Comparison of ENCODE assay signal across 8 mouse cellular contexts in the genomic region with DNA sequence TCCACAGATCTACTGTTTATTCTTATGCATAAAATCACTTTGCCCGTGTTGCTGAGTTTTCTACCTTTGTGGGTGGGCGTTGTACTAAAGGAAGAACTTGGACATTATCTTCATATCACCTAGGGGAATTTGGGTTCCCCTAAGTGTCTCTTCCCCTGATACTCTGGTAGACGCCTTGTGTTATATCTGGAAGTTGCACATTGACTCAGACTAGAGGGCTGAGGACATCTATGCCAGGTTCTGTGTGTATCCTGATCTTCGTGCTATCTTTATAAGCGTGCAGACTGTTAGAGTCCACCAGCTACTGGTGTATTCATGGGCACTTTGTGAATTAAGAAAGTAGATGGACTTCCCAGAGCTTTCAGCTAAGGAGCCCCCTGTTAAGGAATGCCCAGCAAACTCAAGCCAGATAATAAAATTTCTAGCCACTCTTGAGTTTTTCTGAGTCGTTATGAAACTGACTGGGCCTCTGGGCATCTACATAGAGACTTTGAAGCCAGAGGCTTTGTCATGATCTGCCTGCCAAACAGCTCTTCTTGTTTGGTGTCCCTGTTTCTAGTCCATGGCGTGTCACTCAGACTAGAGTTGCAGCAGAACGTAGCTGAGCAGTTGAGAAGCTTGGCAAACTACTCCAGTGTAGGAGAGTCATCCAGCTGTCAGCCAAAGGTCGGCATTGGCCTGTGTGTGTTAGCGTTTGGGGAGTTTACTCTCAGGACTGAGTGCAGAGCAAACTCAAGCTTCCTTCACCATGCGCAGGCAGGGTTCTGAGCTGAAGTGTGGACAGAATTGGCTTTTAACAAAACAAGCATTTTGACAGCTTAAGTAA. TPM values are rescaled to one million over a fixed set of nuclear protein-coding genes. Genes with fewer than 3 reads are reported as not detected.
DNase-seq lines count a peak whose midpoint lies in the region; ATAC-seq and TF ChIP-seq lines count a peak whose summit lies in the region.

No protein-coding gene starts in this region.

- H3K27me3 ChIP-seq in midbrain, postnatal 0 days (ENCODE audit: insufficient read depth, low read length), result no peaks in the 10 kb centered on the region
- no peaks in the 10 kb centered on the region for H3K27me3 ChIP-seq in midbrain, embryonic 13.5 days
- H3K27me3 ChIP-seq in heart, embryonic 16.5 days (ENCODE audit: control insufficient read depth, insufficient read depth, low read length), result no peaks in the 10 kb centered on the region
- no peaks in the 10 kb centered on the region for H3K27me3 ChIP-seq in liver, embryonic 11.5 days (replicated peaks; ENCODE audit: control insufficient read depth, insufficient read depth, low read length)
- no peaks in the 10 kb centered on the region for H3K27me3 ChIP-seq in forebrain, embryonic 16.5 days (replicated peaks; ENCODE audit: control insufficient read depth, insufficient read depth, low read length)
- no peaks in the 10 kb centered on the region for H3K27me3 ChIP-seq in hindbrain, embryonic 12.5 days

- no peak overlapping the region for H3K9ac ChIP-seq in midbrain, postnatal 0 days (replicated peaks; ENCODE audit: low read length, poor library complexity, severe bottlenecking)
- no peak overlapping the region for H3K9ac ChIP-seq in midbrain, embryonic 13.5 days (replicated peaks)
- peak overlapping the region; percentile 0; the same call in 1 of the 2 replicates for H3K9ac ChIP-seq in heart, embryonic 16.5 days (ENCODE audit: low read length)
- no peak overlapping the region for H3K9ac ChIP-seq in liver, embryonic 11.5 days (ENCODE audit: low read depth, low read length)
- H3K9ac ChIP-seq in forebrain, embryonic 16.5 days (replicated peaks; ENCODE audit: low read depth, low read length), result no peak overlapping the region
- H3K9ac ChIP-seq in hindbrain, embryonic 12.5 days, result no peak overlapping the region

- no peak overlapping the region for H3K4me2 ChIP-seq in midbrain, postnatal 0 days (ENCODE audit: low read depth, low read length, poor library complexity, severe bottlenecking)
- no peak overlapping the region for H3K4me2 ChIP-seq in midbrain, embryonic 13.5 days (replicated peaks)
- peak overlapping the region; percentile 49 for H3K4me2 ChIP-seq in heart, embryonic 16.5 days (ENCODE audit: low read depth, low read length)
- peak overlapping the region; percentile 45 for H3K4me2 ChIP-seq in liver, embryonic 11.5 days
- no peak overlapping the region for H3K4me2 ChIP-seq in forebrain, embryonic 16.5 days (ENCODE audit: low read length)
- H3K4me2 ChIP-seq in hindbrain, embryonic 12.5 days (replicated peaks), result no peak overlapping the region

- H3K36me3 ChIP-seq in midbrain, postnatal 0 days (ENCODE audit: insufficient read depth, low read length), result no peaks in the 10 kb centered on the region
- no peaks in the 10 kb centered on the region for H3K36me3 ChIP-seq in midbrain, embryonic 13.5 days
- no peaks in the 10 kb centered on the region for H3K36me3 ChIP-seq in heart, embryonic 16.5 days (ENCODE audit: control insufficient read depth, insufficient read depth)
- no peaks in the 10 kb centered on the region for H3K36me3 ChIP-seq in liver, embryonic 11.5 days (ENCODE audit: control insufficient read depth, insufficient read depth, low read length)
- H3K36me3 ChIP-seq in forebrain, embryonic 16.5 days (ENCODE audit: control insufficient read depth, insufficient read depth), result no peaks in the 10 kb centered on the region
- H3K36me3 ChIP-seq in hindbrain, embryonic 12.5 days, result no peaks in the 10 kb centered on the region

- WGBS in midbrain, postnatal 0 days, result 79% methylated on average over 11 of the region's 11 CpGs
- 88% methylated on average over 11 of the region's 11 CpGs for WGBS in midbrain, embryonic 13.5 days
- WGBS in heart, embryonic 16.5 days, result 43% methylated on average over 11 of the region's 11 CpGs
- WGBS in liver, embryonic 11.5 days, result 55% methylated on average over 11 of the region's 11 CpGs
- 87% methylated on average over 11 of the region's 11 CpGs for WGBS in forebrain, embryonic 16.5 days
- WGBS in hindbrain, embryonic 12.5 days, result 90% methylated on average over 11 of the region's 11 CpGs

- ATAC-seq in midbrain, postnatal 0 days (ENCODE audit: low FRiP score), result no peak
- no peak for ATAC-seq in midbrain, embryonic 13.5 days
- ATAC-seq in heart, embryonic 16.5 days (replicated peaks; ENCODE audit: extremely low read depth, insufficient read depth, low FRiP score), result no peak; the same call in 1 of the 2 replicates
- ATAC-seq in liver, embryonic 11.5 days (replicated peaks; ENCODE audit: low FRiP score), result peak; percentile 79
- ATAC-seq in forebrain, embryonic 16.5 days, result no peak
- ATAC-seq in hindbrain, embryonic 12.5 days (ENCODE audit: low FRiP score), result no peak

- peaks cover 12% of the 10 kb centered on the region for H3K4me1 ChIP-seq in midbrain, postnatal 0 days (ENCODE audit: insufficient read depth, low read length)
- peaks cover 24% of the 10 kb centered on the region for H3K4me1 ChIP-seq in midbrain, embryonic 13.5 days (replicated peaks)
- peaks cover 40% of the 10 kb centered on the region for H3K4me1 ChIP-seq in heart, embryonic 16.5 days (ENCODE audit: control insufficient read depth, insufficient read depth, low read length)
- peaks cover 37% of the 10 kb centered on the region for H3K4me1 ChIP-seq in liver, embryonic 11.5 days (replicated peaks; ENCODE audit: control insufficient read depth, insufficient read depth, low read length)
- peaks cover 16% of the 10 kb centered on the region for H3K4me1 ChIP-seq in forebrain, embryonic 16.5 days (replicated peaks; ENCODE audit: control insufficient read depth, insufficient read depth, low read length)
- peaks cover 18% of the 10 kb centered on the region for H3K4me1 ChIP-seq in hindbrain, embryonic 12.5 days

- no peaks in the 10 kb centered on the region for H3K9me3 ChIP-seq in midbrain, postnatal 0 days (ENCODE audit: low read length)
- no peaks in the 10 kb centered on the region for H3K9me3 ChIP-seq in midbrain, embryonic 13.5 days
- H3K9me3 ChIP-seq in heart, embryonic 16.5 days (replicated peaks; ENCODE audit: control insufficient read depth, low read length), result no peaks in the 10 kb centered on the region
- no peaks in the 10 kb centered on the region for H3K9me3 ChIP-seq in liver, embryonic 11.5 days (ENCODE audit: control insufficient read depth, low read length)
- no peaks in the 10 kb centered on the region for H3K9me3 ChIP-seq in forebrain, embryonic 16.5 days (ENCODE audit: control insufficient read depth, low read length)
- H3K9me3 ChIP-seq in hindbrain, embryonic 12.5 days (replicated peaks), result no peaks in the 10 kb centered on the region

- H3K27ac ChIP-seq in midbrain, postnatal 0 days (ENCODE audit: low read depth, low read length), result no peak overlapping the region
- no peak overlapping the region for H3K27ac ChIP-seq in midbrain, embryonic 13.5 days
- peak overlapping the region; percentile 76 for H3K27ac ChIP-seq in heart, embryonic 16.5 days (ENCODE audit: low read length)
- H3K27ac ChIP-seq in liver, embryonic 11.5 days (ENCODE audit: low read depth, low read length), result peak overlapping the region; percentile 22
- H3K27ac ChIP-seq in forebrain, embryonic 16.5 days (ENCODE audit: low read length), result no peak overlapping the region
- no peak overlapping the region for H3K27ac ChIP-seq in hindbrain, embryonic 12.5 days

- no peak overlapping the region for H3K4me3 ChIP-seq in midbrain, postnatal 0 days (ENCODE audit: low read depth, low read length)
- no peak overlapping the region for H3K4me3 ChIP-seq in midbrain, embryonic 13.5 days (replicated peaks)
- 0 out of 2 replicates have a peak overlapping the region, but pooled peaks have one; percentile 3 for H3K4me3 ChIP-seq in heart, embryonic 16.5 days (ENCODE audit: low read length)
- H3K4me3 ChIP-seq in liver, embryonic 11.5 days (ENCODE audit: low read depth, low read length), result no peak overlapping the region
- no peak overlapping the region for H3K4me3 ChIP-seq in forebrain, embryonic 16.5 days (replicated peaks; ENCODE audit: low read length)
- H3K4me3 ChIP-seq in hindbrain, embryonic 12.5 days, result no peak overlapping the region

- DNase-seq in midbrain, postnatal 0 days (ENCODE audit: low spot score), result peak; percentile 34
- DNase-seq in liver, embryonic 11.5 days (ENCODE audit: low spot score), result no peak
- DNase-seq in urinary bladder, postnatal 36 days (ENCODE audit: low spot score in 2 of 2), result peak; percentile 28 to 71
- no peak for DNase-seq in left cerebral cortex, adult 9 months (ENCODE audit: low spot score in 2 of 2)

- TF ChIP-seq CTCF in midbrain, postnatal 0 days (IDR thresholded peaks at IDR 0.05), result no peak

RNA-seq across cellular contexts. Expression of a gene that starts 3.5 kb away (rescaled TPM):
- total RNA-seq in midbrain, postnatal 0 days (2014; rRNA removed), result 15.0 and 16.9 TPM in 2 replicates
- 14.3 and 14.5 TPM in 2 replicates for polyA plus RNA-seq in midbrain, postnatal 0 days (2015; fragmentation: Nextera tagmentation; extraction: Ambion mirVana)
- 18.2 and 18.9 TPM in 2 replicates for polyA plus RNA-seq in midbrain, embryonic 13.5 days (2015; fragmentation: Nextera tagmentation; extraction: Ambion mirVana)
- polyA plus RNA-seq in heart, embryonic 16.5 days (2015; fragmentation: Nextera tagmentation; extraction: Ambion mirVana), result 13.2 and 15.0 TPM in 2 replicates
- 22.6 and 26.1 TPM in 2 replicates for polyA plus RNA-seq in liver, embryonic 11.5 days (2014; fragmentation: Nextera tagmentation; extraction: Ambion mirVana)
- 18.3 and 21.6 TPM in 2 replicates for polyA plus RNA-seq in forebrain, embryonic 16.5 days (2015; fragmentation: Nextera tagmentation; extraction: Ambion mirVana)
- 26.1 and 30.0 TPM in 2 replicates for polyA plus RNA-seq in hindbrain, embryonic 12.5 days (2016; fragmentation: Nextera tagmentation; extraction: Ambion mirVana)

RNA-seq across cellular contexts. Expression of a gene that starts 50.2 kb away (rescaled TPM):
- 0.19 and 1.0 TPM in 2 replicates for total RNA-seq in midbrain, postnatal 0 days (2014; rRNA removed)
- 1.0 and 2.0 TPM in 2 replicates for polyA plus RNA-seq in midbrain, postnatal 0 days (2015; fragmentation: Nextera tagmentation; extraction: Ambion mirVana)
- polyA plus RNA-seq in midbrain, embryonic 13.5 days (2015; fragmentation: Nextera tagmentation; extraction: Ambion mirVana), result 0.67 and 0.70 TPM in 2 replicates
- polyA plus RNA-seq in heart, embryonic 16.5 days (2015; fragmentation: Nextera tagmentation; extraction: Ambion mirVana), result 4.6 and 5.6 TPM in 2 replicates
- polyA plus RNA-seq in liver, embryonic 11.5 days (2014; fragmentation: Nextera tagmentation; extraction: Ambion mirVana), result 0.25 and 0.45 TPM in 2 replicates
- polyA plus RNA-seq in forebrain, embryonic 16.5 days (2015; fragmentation: Nextera tagmentation; extraction: Ambion mirVana), result 0.46 and 0.90 TPM in 2 replicates
- 0.80 and 2.2 TPM in 2 replicates for polyA plus RNA-seq in hindbrain, embryonic 12.5 days (2016; fragmentation: Nextera tagmentation; extraction: Ambion mirVana)

RNA-seq across cellular contexts. Expression of a gene that starts 57.4 kb away (rescaled TPM):
- not detected in 2 replicates for total RNA-seq in midbrain, postnatal 0 days (2014; rRNA removed)
- polyA plus RNA-seq in midbrain, postnatal 0 days (2015; fragmentation: Nextera tagmentation; extraction: Ambion mirVana), result not detected in 2 replicates
- polyA plus RNA-seq in midbrain, embryonic 13.5 days (2015; fragmentation: Nextera tagmentation; extraction: Ambion mirVana), result not detected in 2 replicates
- polyA plus RNA-seq in heart, embryonic 16.5 days (2015; fragmentation: Nextera tagmentation; extraction: Ambion mirVana), result 0.38 and 0.41 TPM in 2 replicates
- polyA plus RNA-seq in liver, embryonic 11.5 days (2014; fragmentation: Nextera tagmentation; extraction: Ambion mirVana), result 3.4 and 4.4 TPM in 2 replicates
- not detected in 2 replicates for polyA plus RNA-seq in forebrain, embryonic 16.5 days (2015; fragmentation: Nextera tagmentation; extraction: Ambion mirVana)
- polyA plus RNA-seq in hindbrain, embryonic 12.5 days (2016; fragmentation: Nextera tagmentation; extraction: Ambion mirVana), result 0.08 and 0.19 TPM in 2 replicates

Comparison
In these comparisons a context has a peak if more than half of its experiments do, and no peak if none do; other contexts are left out.
1. DNase-seq: peak in midbrain, postnatal 0 days (single experiment) and urinary bladder, postnatal 36 days (2 of 2); none in liver, embryonic 11.5 days (single experiment) and left cerebral cortex, adult 9 months (0 of 2).
2. H3K27ac ChIP-seq: peak in heart, embryonic 16.5 days (single experiment) and liver, embryonic 11.5 days (single experiment); none in midbrain, postnatal 0 days (single experiment), midbrain, embryonic 13.5 days (single experiment), forebrain, embryonic 16.5 days (single experiment) and hindbrain, embryonic 12.5 days (single experiment).
3. H3K4me2 ChIP-seq: peak in heart, embryonic 16.5 days (single experiment) and liver, embryonic 11.5 days (single experiment); none in midbrain, postnatal 0 days (single experiment), midbrain, embryonic 13.5 days (single experiment), forebrain, embryonic 16.5 days (single experiment) and hindbrain, embryonic 12.5 days (single experiment).